Mouse (Mus musculus) testis, postnatal 10 days (tissue): ENCODE data around the gene Slc17a8.
"Not testable (repeated sequence)": the region's sequence is repeated elsewhere in the genome, so short reads cannot be mapped to it uniquely, and the experiment has no call there.

Experiments
- DNase-seq: peaks from one replicate; pipeline ENCODE4 v3.0.0; 2021; ENCODE audit warnings: low spot score

Slc17a8 gene

GRCm38 (mm10) chr10:89589877-89590276 is 31.2 kb downstream of the Slc17a8 start:
- no peak for DNase-seq

GRCm38 (mm10) chr10:89588708-89589107 is 32.3 kb downstream of the Slc17a8 start:
- no peak for DNase-seq

GRCm38 (mm10) chr10:89584709-89585108 is 36.3 kb downstream of the Slc17a8 start:
- no peak for DNase-seq

GRCm38 (mm10) chr10:89578801-89579200 is 42.3 kb downstream of the Slc17a8 start:
- no peak for DNase-seq

- no peak for DNase-seq
These were observed 43.4 kb downstream of the Slc17a8 start for GRCm38 (mm10) chr10:89577666-89578065.

- no peak for DNase-seq
These were observed 47.6 kb downstream of the Slc17a8 start for GRCm38 (mm10) chr10:89573421-89573820.

- DNase-seq: no peak
These were observed 48.1 kb downstream of the Slc17a8 start for GRCm38 (mm10) chr10:89572946-89573345.

GRCm38 (mm10) chr10:89567391-89567790 is 53.7 kb downstream of the Slc17a8 start:
- no peak for DNase-seq

GRCm38 (mm10) chr10:89565301-89566022 is 55.6 kb downstream of the Slc17a8 start:
- DNase-seq: no peak

- DNase-seq: no peak
These were observed 58.9 kb downstream of the Slc17a8 start for GRCm38 (mm10) chr10:89562113-89562512.

- DNase-seq: no peak
These were observed 61.7 kb downstream of the Slc17a8 start for GRCm38 (mm10) chr10:89559351-89559750.

- DNase-seq: not testable (repeated sequence)
These were observed 66.2 kb downstream of the Slc17a8 start for GRCm38 (mm10) chr10:89554885-89555284.

- DNase-seq: not testable (repeated sequence)
These were observed 67.2 kb downstream of the Slc17a8 start for GRCm38 (mm10) chr10:89553855-89554254.

GRCm38 (mm10) chr10:89553015-89553414 is 68.0 kb downstream of the Slc17a8 start:
- DNase-seq: no peak

- DNase-seq: no peak
These were observed 69.4 kb downstream of the Slc17a8 start for GRCm38 (mm10) chr10:89551657-89552056.

- DNase-seq: no peak
These were observed 73.0 kb downstream of the Slc17a8 start for GRCm38 (mm10) chr10:89548028-89548427.

GRCm38 (mm10) chr10:89546989-89547388 is 74.1 kb downstream of the Slc17a8 start:
- no peak for DNase-seq

GRCm38 (mm10) chr10:89543867-89544266 is 77.2 kb downstream of the Slc17a8 start:
- DNase-seq: no peak

GRCm38 (mm10) chr10:89542321-89542720 is 78.7 kb downstream of the Slc17a8 start:
- no peak for DNase-seq

GRCm38 (mm10) chr10:89532929-89533727 is 87.9 kb downstream of the Slc17a8 start, which contains the start of gene Nr1h4:
Nr1h4 (minus strand) TSS chr10:89533585.
- peak; percentile 59 for DNase-seq

GRCm38 (mm10) chr10:89532451-89532850 is 88.6 kb downstream of the Slc17a8 start:
- DNase-seq: no peak

- DNase-seq: no peak
These were observed 89.1 kb downstream of the Slc17a8 start for GRCm38 (mm10) chr10:89531976-89532375.

- no peak for DNase-seq
These were observed 89.8 kb downstream of the Slc17a8 start for GRCm38 (mm10) chr10:89531194-89531634.
